Mouse (Mus musculus): Measurements from ENCODE around the gene Spem2. TPM values are rescaled to one million over a fixed set of nuclear protein-coding genes. Genes with fewer than 3 reads are reported as not detected.
A peak's percentile ranks its signal among the peaks of the same experiment; 100 is the strongest.

The Spem2 gene
- polyA plus RNA-seq, 2 experiments: not detected

DNA sequence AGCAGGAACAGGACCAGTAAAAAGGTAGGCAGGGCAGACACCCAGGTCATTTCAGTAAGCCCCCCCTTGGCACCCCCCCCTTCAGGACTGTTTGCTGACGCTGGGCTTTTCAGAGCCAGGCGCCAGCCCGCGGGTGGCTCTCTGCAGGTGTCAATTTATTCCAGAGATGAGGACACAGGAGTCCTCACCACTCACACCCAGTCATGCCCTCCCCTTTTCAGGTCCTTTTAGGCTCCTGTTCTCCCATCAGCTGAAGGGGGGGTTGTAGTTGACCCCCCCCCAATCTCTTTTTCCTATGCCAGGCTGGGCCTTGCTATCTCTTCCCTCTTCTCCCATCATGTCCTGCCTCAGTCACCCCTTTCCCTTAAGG is 17.7 kb upstream of the Spem2 start:
- no peaks in the 10 kb centered on the region for H3K9me3 ChIP-seq (ENCODE audit: control insufficient read depth, low read length)
- WGBS (ENCODE audit: insufficient replicate concordance): 19% methylated on average over 4 of the region's 4 CpGs
- ATAC-seq (ENCODE audit: insufficient read depth) (no peak), DNase-seq (ENCODE audit: low read depth in 3 of 3, low spot score in 3 of 3) (no peak)
- H3K4me3 ChIP-seq (ENCODE audit: insufficient read depth in 1 of 2, low read depth in 2 of 2, low read length in 2 of 2): no peak overlapping the region
- H3K4me1 ChIP-seq (replicated peaks; ENCODE audit: control insufficient read depth in 2 of 2, insufficient read depth in 2 of 2, low read length in 1 of 2): peaks cover 14 to 25% of the 10 kb centered on the region in 2 experiments
- H3K36me3 ChIP-seq (replicated peaks; ENCODE audit: control insufficient read depth, insufficient read depth, low read depth): no peaks in the 10 kb centered on the region
- TF ChIP-seq EP300 (IDR thresholded peaks at IDR 0.05; ENCODE audit: low read depth): no peak
- TF ChIP-seq CTCF (IDR thresholded peaks at IDR 0.05; ENCODE audit: low read depth): no peak
- H3K27ac ChIP-seq: no peak overlapping the region
- H3K27me3 ChIP-seq (ENCODE audit: control insufficient read depth, insufficient read depth, low read length): peaks cover 44% of the 10 kb centered on the region
- no peak overlapping the region for H3K4me2 ChIP-seq (ENCODE audit: low read depth)
- no peak overlapping the region for H3K9ac ChIP-seq (replicated peaks)

DNA sequence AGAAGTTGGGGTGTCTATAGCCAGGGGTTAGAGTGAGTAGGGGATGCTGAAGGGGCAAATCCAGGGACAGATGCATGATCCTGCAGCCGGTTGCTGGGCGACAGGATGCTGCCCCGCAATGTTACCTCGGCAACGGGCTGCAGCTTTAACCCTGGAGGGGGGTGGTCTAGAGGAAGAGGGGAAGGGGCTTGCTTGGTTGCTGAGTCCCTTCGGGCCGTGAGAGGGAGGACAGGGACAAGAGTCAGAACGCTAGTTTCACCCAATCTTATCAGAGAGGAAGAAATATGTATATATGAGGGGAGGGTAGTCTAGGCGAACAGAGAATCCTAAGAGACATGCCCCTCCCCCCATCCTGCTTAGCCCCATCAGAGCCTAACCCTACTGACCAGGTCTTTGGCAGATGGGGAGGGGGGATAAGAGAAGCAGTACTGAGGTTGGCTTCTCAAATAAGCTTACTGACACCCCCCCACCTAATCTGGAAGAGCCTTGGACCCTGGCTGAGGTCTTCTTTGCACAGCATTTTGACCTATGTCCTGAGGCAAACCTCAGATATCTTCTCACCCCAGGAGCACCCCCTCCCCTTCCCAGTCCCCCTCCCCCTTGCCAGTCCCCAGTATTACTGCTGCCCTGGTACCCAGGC is 17.2 kb upstream of the Spem2 start:
- WGBS (ENCODE audit: insufficient replicate concordance): 15% methylated on average over 9 of the region's 9 CpGs
- Histone ChIP-seq H3K27ac (no peak overlapping the region), H3K9ac (replicated peaks) (no peak overlapping the region), H3K4me3 (ENCODE audit: insufficient read depth in 1 of 2, low read depth in 2 of 2, low read length in 2 of 2) (no peak overlapping the region), H3K27me3 (ENCODE audit: control insufficient read depth, insufficient read depth, low read length) (peaks cover 44% of the 10 kb centered on the region), H3K4me1 (replicated peaks; ENCODE audit: control insufficient read depth in 2 of 2, insufficient read depth in 2 of 2, low read length in 1 of 2) (peaks cover 14 to 25% of the 10 kb centered on the region in 2 experiments), H3K9me3 (ENCODE audit: control insufficient read depth, low read length) (no peaks in the 10 kb centered on the region), H3K4me2 (ENCODE audit: low read depth) (no peak overlapping the region), H3K36me3 (replicated peaks; ENCODE audit: control insufficient read depth, insufficient read depth, low read depth) (no peaks in the 10 kb centered on the region)
- ATAC-seq (ENCODE audit: insufficient read depth) (no peak), DNase-seq (ENCODE audit: low read depth in 3 of 3, low spot score in 3 of 3) (no peak)
- TF ChIP-seq CTCF (IDR thresholded peaks at IDR 0.05; ENCODE audit: low read depth) (no peak), EP300 (IDR thresholded peaks at IDR 0.05; ENCODE audit: low read depth) (no peak)

DNA sequence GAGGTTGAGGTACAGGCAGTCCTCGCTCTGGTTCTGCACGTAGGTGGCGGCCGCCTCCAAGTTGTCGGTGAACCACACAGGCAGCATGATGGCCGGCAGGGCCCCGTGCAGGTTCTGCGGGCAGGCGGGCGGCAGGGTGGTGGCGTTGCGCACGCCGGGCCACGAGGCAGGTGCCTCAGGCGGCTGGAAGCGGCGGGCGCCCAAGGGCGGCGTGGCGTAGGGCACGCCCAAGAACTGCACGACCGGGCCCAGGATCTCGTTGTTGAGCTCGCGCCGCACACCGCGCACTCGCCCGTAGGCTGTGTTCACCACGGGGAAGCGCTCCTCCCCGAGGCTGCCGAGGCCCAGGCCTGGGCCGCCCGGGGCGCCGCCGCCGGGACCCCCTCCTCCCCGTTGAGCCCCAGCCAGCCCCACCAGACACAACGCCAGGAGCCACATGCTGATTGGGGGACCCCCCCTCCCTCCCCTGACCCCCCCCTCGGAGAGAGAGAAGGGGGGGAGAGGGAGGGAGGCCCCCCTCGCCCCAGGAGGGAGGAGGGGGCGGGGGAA is 15.8 kb upstream of the Spem2 start:
- Histone ChIP-seq H3K4me2 (ENCODE audit: low read depth) (peak overlapping the region; percentile 79), H3K9me3 (ENCODE audit: control insufficient read depth, low read length) (no peaks in the 10 kb centered on the region), H3K9ac (replicated peaks) (peak overlapping the region; percentile 61), H3K36me3 (replicated peaks; ENCODE audit: control insufficient read depth, insufficient read depth, low read depth) (no peaks in the 10 kb centered on the region), H3K4me1 (replicated peaks; ENCODE audit: control insufficient read depth in 2 of 2, insufficient read depth in 2 of 2, low read length in 1 of 2) (peaks cover 10 to 19% of the 10 kb centered on the region in 2 experiments), H3K27me3 (ENCODE audit: control insufficient read depth, insufficient read depth, low read length) (peaks cover 44% of the 10 kb centered on the region), H3K4me3 (ENCODE audit: insufficient read depth in 1 of 2, low read depth in 2 of 2, low read length in 2 of 2) (peak overlapping the region; percentile 10 to 42; a peak in 3 of 4 replicates), H3K27ac (no peak overlapping the region)
- TF ChIP-seq CTCF (IDR thresholded peaks at IDR 0.05; ENCODE audit: low read depth) (no peak), EP300 (IDR thresholded peaks at IDR 0.05; ENCODE audit: low read depth) (no peak)
- 3% methylated on average over 39 of the region's 48 CpGs for WGBS (ENCODE audit: insufficient replicate concordance)
- ATAC-seq (ENCODE audit: insufficient read depth): peak; percentile 7; the same call in 1 of the 2 replicates
- DNase-seq (ENCODE audit: low read depth in 3 of 3, low spot score in 3 of 3): no peak

DNA sequence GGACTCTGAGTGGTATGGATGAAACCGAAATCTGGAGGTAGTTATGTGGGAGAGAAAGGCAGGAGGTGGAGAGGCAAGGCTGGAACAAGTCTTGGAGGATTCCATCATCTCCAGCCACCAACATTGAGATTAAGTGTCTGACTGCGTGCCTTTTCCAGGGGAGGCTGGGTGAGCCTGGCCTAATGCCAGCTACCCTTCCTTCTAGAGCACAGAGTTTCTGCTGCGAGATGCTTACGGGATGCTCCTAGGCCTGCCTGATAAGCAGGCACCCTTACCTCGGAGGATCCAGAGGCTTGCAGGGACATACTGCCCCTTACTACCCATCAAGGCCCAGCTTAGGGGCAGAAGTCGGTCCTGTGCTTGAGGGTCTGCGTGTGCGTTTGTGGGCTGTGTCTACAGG is 15.3 kb upstream of the Spem2 start:
- Histone ChIP-seq H3K4me3 (ENCODE audit: insufficient read depth in 1 of 2, low read depth in 2 of 2, low read length in 2 of 2) (peak overlapping the region; percentile 10 to 42; a peak in 3 of 4 replicates), H3K27me3 (ENCODE audit: control insufficient read depth, insufficient read depth, low read length) (peaks cover 44% of the 10 kb centered on the region), H3K36me3 (replicated peaks; ENCODE audit: control insufficient read depth, insufficient read depth, low read depth) (no peaks in the 10 kb centered on the region), H3K9me3 (ENCODE audit: control insufficient read depth, low read length) (no peaks in the 10 kb centered on the region), H3K4me2 (ENCODE audit: low read depth) (peak overlapping the region; percentile 79), H3K27ac (no peak overlapping the region), H3K4me1 (replicated peaks; ENCODE audit: control insufficient read depth in 2 of 2, insufficient read depth in 2 of 2, low read length in 1 of 2) (peaks cover 7 to 17% of the 10 kb centered on the region in 2 experiments), H3K9ac (replicated peaks) (peak overlapping the region; percentile 41)
- TF ChIP-seq EP300 (IDR thresholded peaks at IDR 0.05; ENCODE audit: low read depth): no peak
- TF ChIP-seq CTCF (IDR thresholded peaks at IDR 0.05; ENCODE audit: low read depth): no peak
- ATAC-seq (ENCODE audit: insufficient read depth) (no peak), DNase-seq (ENCODE audit: low read depth in 3 of 3, low spot score in 3 of 3) (no peak)
- WGBS (ENCODE audit: insufficient replicate concordance): 32% methylated on average over 8 of the region's 8 CpGs

DNA sequence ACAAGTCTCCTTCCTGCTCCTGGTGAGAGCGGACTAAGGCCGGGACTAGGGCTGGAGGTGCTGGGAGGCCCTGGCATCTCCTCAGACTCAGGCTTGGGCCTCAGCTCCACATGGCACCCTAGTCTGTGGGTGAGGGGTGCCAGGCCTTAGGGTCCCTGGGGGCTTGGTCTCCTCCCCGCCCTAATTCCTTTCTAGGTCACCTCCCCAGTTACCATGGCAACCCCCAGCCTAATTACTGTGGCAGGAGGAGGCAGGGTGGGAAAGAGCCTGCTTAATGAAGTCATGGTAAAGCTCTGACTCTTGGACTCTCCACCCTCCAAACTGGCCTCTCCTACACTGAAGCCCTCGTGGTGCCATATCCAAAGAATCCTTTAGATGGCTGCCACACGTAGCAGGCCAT is 10.6 kb upstream of the Spem2 start:
- DNase-seq (ENCODE audit: low read depth in 3 of 3, low spot score in 3 of 3): no peak

More for the DNA sequence above, 10.6 kb upstream of the Spem2 start:
- no peak overlapping the region for H3K4me2 ChIP-seq (ENCODE audit: low read depth)
- peaks cover 7% of the 10 kb centered on the region for H3K27me3 ChIP-seq (ENCODE audit: control insufficient read depth, insufficient read depth, low read length)
- H3K9me3 ChIP-seq (ENCODE audit: control insufficient read depth, low read length): no peaks in the 10 kb centered on the region
- ATAC-seq (ENCODE audit: insufficient read depth): no peak
- WGBS (ENCODE audit: insufficient replicate concordance): 62% methylated on average over 5 of the region's 5 CpGs
- H3K36me3 ChIP-seq (replicated peaks; ENCODE audit: control insufficient read depth, insufficient read depth, low read depth): no peaks in the 10 kb centered on the region
- peaks cover 4 to 6% of the 10 kb centered on the region in 2 experiments; a peak in 3 of 4 replicates for H3K4me1 ChIP-seq (replicated peaks; ENCODE audit: control insufficient read depth in 2 of 2, insufficient read depth in 2 of 2, low read length in 1 of 2)
- no peak overlapping the region for H3K9ac ChIP-seq (replicated peaks)
- TF ChIP-seq EP300 (IDR thresholded peaks at IDR 0.05; ENCODE audit: low read depth): no peak
- no peak for TF ChIP-seq CTCF (IDR thresholded peaks at IDR 0.05; ENCODE audit: low read depth)
- H3K27ac ChIP-seq: no peak overlapping the region
- H3K4me3 ChIP-seq (ENCODE audit: insufficient read depth in 1 of 2, low read depth in 2 of 2, low read length in 2 of 2): no peak overlapping the region
